Mouse (Mus musculus) intestine, embryonic 16.5 days (tissue): ENCODE results near the gene Fis1. TPM values are rescaled to one million over a fixed set of nuclear protein-coding genes. Genes with fewer than 3 reads are reported as not detected.
A peak's percentile ranks its signal among the peaks of the same experiment; 100 is the strongest.

Experiments used
- ATAC-seq: fragments of 200-750 bp; cut with Nextera tagmentation; 2 replicates; pipeline ENCODE4 v1.8.0; 2017; ENCODE audit warnings: moderate TSS enrichment, moderate library complexity
- H3K27ac ChIP-seq: fragments of 300-500 bp; sonication (generic); 2 replicates; pipeline ENCODE4 v1.5.1; 2014; ENCODE audit warnings: mild to moderate bottlenecking, low read length
- H3K27me3 ChIP-seq: fragments of 300-500 bp; sonication (generic); replicated peaks from 2 replicates; pipeline ENCODE4 v1.6.1; 2014; ENCODE audit warnings: low read length, control low read depth, mixed read lengths; ENCODE audit not compliant: control insufficient read depth, insufficient read depth
- H3K36me3 ChIP-seq: fragments of 300-500 bp; sonication (generic); 2 replicates; pipeline ENCODE4 v1.6.1; 2014; ENCODE audit warnings: low read length, control low read depth; ENCODE audit not compliant: control insufficient read depth, insufficient read depth
- H3K4me1 ChIP-seq: fragments of 300-500 bp; sonication (generic); 2 replicates; pipeline ENCODE4 v1.6.1; 2014; ENCODE audit warnings: low read length, control low read depth, mixed read lengths; ENCODE audit not compliant: control insufficient read depth, insufficient read depth
- H3K4me2 ChIP-seq: fragments of 300-500 bp; sonication (generic); 2 replicates; pipeline ENCODE4 v1.6.1; 2014; ENCODE audit warnings: low read depth, low read length, control low read depth
- H3K4me3 ChIP-seq: fragments of 300-500 bp; sonication (generic); 2 replicates; pipeline ENCODE4 v1.5.1; 2014; ENCODE audit warnings: mild to moderate bottlenecking, low read length
- H3K9ac ChIP-seq: fragments of 300-500 bp; sonication (generic); 2 replicates; pipeline ENCODE4 v1.6.1; 2014; ENCODE audit warnings: low read depth, low read length
- H3K9me3 ChIP-seq: fragments of 300-500 bp; sonication (generic); 2 replicates; pipeline ENCODE4 v1.6.1; 2016; ENCODE audit warnings: low read length, control low read depth; ENCODE audit not compliant: control insufficient read depth
- WGBS: fragments of 180-500 bp; shearing (Covaris S2); extraction: QIAGEN DNeasy Blood & Tissue Kit; methylation state at CpG from one replicate; pipeline ENCODE4 v1.1.7; 2014; 5-methylcytosine and 5-hydroxymethylcytosine counted together
- polyA plus RNA-seq: library from polyadenylated mRNA; unstranded; fragments of >200 nt; fragmentation: Nextera tagmentation; extraction: Ambion mirVana; gene quantifications from 2 replicates; pipeline ENCODE4 v1.2.1, GENCODE M21; 2015

The Fis1 gene
- polyA plus RNA-seq, 1 experiment from 2014 or later: 281 TPM

- no peak overlapping the region for H3K4me3 ChIP-seq
- H3K36me3 ChIP-seq: peaks cover 4% of the 10 kb centered on the region; the same call in 1 of the 2 replicates
- no peak overlapping the region for H3K9ac ChIP-seq
- no peak overlapping the region for H3K4me2 ChIP-seq
- no peaks in the 10 kb centered on the region for H3K27me3 ChIP-seq
- no peaks in the 10 kb centered on the region for H3K9me3 ChIP-seq
- WGBS: 76% methylated on average over 4 of the region's 4 CpGs
- no peaks in the 10 kb centered on the region for H3K4me1 ChIP-seq
- no peak overlapping the region for H3K27ac ChIP-seq
- ATAC-seq: no peak
Observed at GRCm38 (mm10) chr5:136977769-136978168, 24.7 kb downstream of the Fis1 start.

- Histone ChIP-seq H3K27me3 (no peaks in the 10 kb centered on the region), H3K36me3 (peaks cover 4% of the 10 kb centered on the region), H3K4me2 (no peak overlapping the region), H3K9me3 (no peaks in the 10 kb centered on the region), H3K4me1 (no peaks in the 10 kb centered on the region), H3K9ac (no peak overlapping the region), H3K4me3 (no peak overlapping the region), H3K27ac (no peak overlapping the region)
- no peak for ATAC-seq
- WGBS: 88% methylated on average over 2 of the region's 2 CpGs
Observed at GRCm38 (mm10) chr5:136979762-136980161, 26.7 kb downstream of the Fis1 start.

- Histone ChIP-seq H3K27me3 (no peaks in the 10 kb centered on the region), H3K4me3 (no peak overlapping the region), H3K27ac (no peak overlapping the region), H3K4me1 (peaks cover 2% of the 10 kb centered on the region), H3K36me3 (peaks cover 4% of the 10 kb centered on the region), H3K4me2 (no peak overlapping the region), H3K9me3 (no peaks in the 10 kb centered on the region), H3K9ac (no peak overlapping the region)
- 89% methylated on average over 8 of the region's 8 CpGs for WGBS
- ATAC-seq: no peak
Observed at GRCm38 (mm10) chr5:136980974-136981373, 27.9 kb downstream of the Fis1 start.

- Histone ChIP-seq H3K27ac (no peak overlapping the region), H3K27me3 (no peaks in the 10 kb centered on the region), H3K4me2 (no peak overlapping the region), H3K9ac (no peak overlapping the region), H3K36me3 (peaks cover 4% of the 10 kb centered on the region), H3K4me3 (no peak overlapping the region), H3K9me3 (no peaks in the 10 kb centered on the region), H3K4me1 (peaks cover 6% of the 10 kb centered on the region)
- 49% methylated on average over 15 of the region's 16 CpGs for WGBS
- ATAC-seq: no peak
Observed at GRCm38 (mm10) chr5:136982338-136982930, 29.4 kb downstream of the Fis1 start.

GRCm38 (mm10) chr5:136984828-136985227 lies 31.8 kb downstream of the Fis1 start:
- Histone ChIP-seq H3K27ac (no peak overlapping the region), H3K36me3 (peaks cover 4% of the 10 kb centered on the region), H3K9me3 (no peaks in the 10 kb centered on the region), H3K4me2 (no peak overlapping the region), H3K4me1 (peaks cover 14% of the 10 kb centered on the region), H3K27me3 (no peaks in the 10 kb centered on the region), H3K9ac (no peak overlapping the region), H3K4me3 (no peak overlapping the region)
- WGBS: 57% methylated on average over 14 of the region's 14 CpGs
- ATAC-seq: no peak

DNA sequence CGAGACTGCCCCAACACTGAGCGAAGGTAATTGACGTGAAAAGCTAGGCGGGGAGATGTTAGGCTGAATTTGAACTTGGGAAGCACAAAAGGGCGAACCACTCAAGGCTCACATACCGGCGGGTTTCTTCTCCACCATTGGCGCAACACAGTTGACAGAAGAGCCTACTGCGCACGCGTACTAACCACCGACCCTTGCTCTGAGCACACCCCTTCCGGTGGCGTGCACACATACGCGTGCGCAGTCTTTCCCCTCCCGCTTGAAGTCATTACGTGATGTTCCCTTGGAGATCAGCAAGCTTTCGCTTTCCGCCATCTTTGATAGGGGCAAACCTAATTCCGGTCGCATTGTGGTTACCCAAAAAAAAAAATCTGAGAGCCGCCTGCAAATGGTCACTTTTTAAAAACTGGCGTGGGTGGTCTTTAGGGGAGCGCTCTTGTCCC lies 33.6 kb downstream of the Fis1 start, which contains the start of gene Plod3:
Gene Plod3 (plus strand): TSS at position 325 of the 443 bp plus-strand sequence.
- Histone ChIP-seq H3K4me1 (peaks cover 14% of the 10 kb centered on the region), H3K9me3 (no peaks in the 10 kb centered on the region), H3K36me3 (peaks cover 16% of the 10 kb centered on the region), H3K4me2 (peak within 1 kb of the TSS; percentile 88), H3K27ac (peak within 1 kb of the TSS; percentile 95), H3K9ac (peak within 1 kb of the TSS; percentile 97), H3K27me3 (no peaks in the 10 kb centered on the region), H3K4me3 (peak within 1 kb of the TSS; percentile 94)
- under 1% methylated on average over 26 of the region's 26 CpGs for WGBS
- peak; percentile 91 for ATAC-seq

- peak overlapping the region; percentile 88 for H3K4me2 ChIP-seq
- H3K4me3 ChIP-seq: peak overlapping the region; percentile 94
- no peaks in the 10 kb centered on the region for H3K27me3 ChIP-seq
- H3K9me3 ChIP-seq: no peaks in the 10 kb centered on the region
- H3K27ac ChIP-seq: peak overlapping the region; percentile 95
- H3K4me1 ChIP-seq: peaks cover 14% of the 10 kb centered on the region
- WGBS: under 1% methylated on average over 67 of the region's 67 CpGs
- peak overlapping the region; percentile 97 for H3K9ac ChIP-seq
- peak; percentile 74 for ATAC-seq
- peaks cover 16% of the 10 kb centered on the region for H3K36me3 ChIP-seq
Observed at GRCm38 (mm10) chr5:136987138-136987933, 34.3 kb downstream of the Fis1 start.

GRCm38 (mm10) chr5:136987934-136988271 lies 34.8 kb downstream of the Fis1 start, which contains the start of gene Znhit1:
Znhit1 (minus strand) TSS chr5:136988021.
- Histone ChIP-seq H3K36me3 (peaks cover 16% of the 10 kb centered on the region), H3K4me3 (peak within 1 kb of the TSS; percentile 94), H3K27me3 (no peaks in the 10 kb centered on the region), H3K4me2 (peak within 1 kb of the TSS; percentile 88), H3K9ac (peak within 1 kb of the TSS; percentile 97), H3K27ac (peak within 1 kb of the TSS; percentile 95), H3K9me3 (no peaks in the 10 kb centered on the region), H3K4me1 (peaks cover 14% of the 10 kb centered on the region)
- 2% methylated on average over 12 of the region's 12 CpGs for WGBS
- ATAC-seq: no peak

GRCm38 (mm10) chr5:136988420-136988819 lies 35.3 kb downstream of the Fis1 start:
- Histone ChIP-seq H3K4me2 (peak overlapping the region; percentile 88), H3K4me3 (peak overlapping the region; percentile 94; the same call in 1 of the 2 replicates), H3K4me1 (peaks cover 14% of the 10 kb centered on the region), H3K9me3 (no peaks in the 10 kb centered on the region), H3K9ac (peak overlapping the region; percentile 97; the same call in 1 of the 2 replicates), H3K27me3 (no peaks in the 10 kb centered on the region), H3K27ac (no peak overlapping the region), H3K36me3 (peaks cover 17% of the 10 kb centered on the region)
- no peak for ATAC-seq
- WGBS: 53% methylated on average over 7 of the region's 7 CpGs
